Mouse (Mus musculus) heart, postnatal 0 days (tissue): ENCODE results near the gene Shroom1. TPM values are rescaled to one million over a fixed set of nuclear protein-coding genes. Genes with fewer than 3 reads are reported as not detected.

Source experiments
- ATAC-seq: fragments of 200-750 bp; cut with Nextera tagmentation; 2 replicates; pipeline ENCODE4 v1.8.0; 2017; ENCODE audit warnings: low read depth, moderate number of reproducible peaks, moderate library complexity; ENCODE audit not compliant: insufficient read depth
- DNase-seq: peaks from one replicate; pipeline ENCODE4 v3.0.0-alpha.2; 2016; ENCODE audit warnings: low spot score
- H3K27ac ChIP-seq: fragments of 300-500 bp; sonication (generic); 2 replicates; pipeline ENCODE4 v1.5.1; 2014; ENCODE audit warnings: low read depth, mild to moderate bottlenecking
- H3K27me3 ChIP-seq: fragments of 300-500 bp; sonication (generic); 2 replicates; pipeline ENCODE4 v1.6.1; 2014; ENCODE audit warnings: low read length, mixed read lengths; ENCODE audit not compliant: control insufficient read depth, insufficient read depth
- H3K36me3 ChIP-seq: fragments of 300-500 bp; sonication (generic); replicated peaks from 2 replicates; pipeline ENCODE4 v1.6.1; 2014; ENCODE audit warnings: low read length, mixed read lengths; ENCODE audit not compliant: control insufficient read depth, insufficient read depth
- H3K4me1 ChIP-seq: fragments of 300-500 bp; sonication (generic); 2 replicates; pipeline ENCODE4 v1.6.1; 2014; ENCODE audit warnings: antibody characterized with exemption; ENCODE audit not compliant: control insufficient read depth, insufficient read depth
- H3K4me2 ChIP-seq: fragments of 300-500 bp; sonication (generic); 2 replicates; pipeline ENCODE4 v1.6.1; 2014; ENCODE audit warnings: low read depth, mild to moderate bottlenecking, low read length, moderate library complexity
- H3K4me3 ChIP-seq: fragments of 300-500 bp; sonication (generic); 2 replicates; pipeline ENCODE4 v1.5.1; 2014; ENCODE audit warnings: low read depth, low read length
- H3K9ac ChIP-seq: fragments of 300-500 bp; sonication (generic); replicated peaks from 2 replicates; pipeline ENCODE4 v1.6.1; 2014; ENCODE audit warnings: low read depth, low read length, mixed read lengths
- H3K9me3 ChIP-seq: fragments of 300-500 bp; sonication (generic); replicated peaks from 2 replicates; pipeline ENCODE4 v1.6.1; 2016; ENCODE audit warnings: low read length; ENCODE audit not compliant: control insufficient read depth
- CTCF ChIP-seq: IDR thresholded peaks from 2 replicates; pipeline ENCODE4 v1.5.1; 2016; ENCODE audit warnings: antibody characterized with exemption, control low read depth, low read depth
- EP300 ChIP-seq: IDR thresholded peaks from 2 replicates; pipeline ENCODE4 v1.6.1; 2016; ENCODE audit warnings: antibody characterized with exemption, low read depth
- WGBS: fragments of 180-500 bp; shearing (Covaris S2); extraction: QIAGEN DNeasy Blood & Tissue Kit; methylation state at CpG from one replicate; pipeline ENCODE4 v1.1.7; 2014; 5-methylcytosine and 5-hydroxymethylcytosine counted together
- polyA plus RNA-seq: library from polyadenylated mRNA; unstranded; fragments of >200 nt; fragmentation: Nextera tagmentation; extraction: Ambion mirVana; gene quantifications from 2 replicates; pipeline ENCODE4 v1.2.1, GENCODE M21; 2015
- total RNA-seq: library from RNA; depleted of rRNA; stranded (reverse); fragments of >200 nt; gene quantifications from 2 replicates; pipeline ENCODE4 v1.2.3, GENCODE M21; 2014; ENCODE audit warnings: low replicate concordance

Gene Shroom1
- total and polyA plus RNA-seq, 2 experiments from 2014 or later, result 0.40 to 2.9 TPM

- DNase-seq, result no peak
- WGBS, result 8% methylated on average over 28 of the region's 29 CpGs
- peak; percentile 22; the same call in 1 of the 2 replicates for ATAC-seq
Observed at GRCm38 (mm10) chr11:53457372-53457954, 458 bp downstream of the Shroom1 start.

GRCm38 (mm10) chr11:53458996-53459395 is 2.0 kb downstream of the Shroom1 start:
- Histone ChIP-seq H3K9me3 (no peaks in the 10 kb centered on the region), H3K9ac (no peak overlapping the region), H3K36me3 (no peaks in the 10 kb centered on the region), H3K27me3 (peaks cover 27% of the 10 kb centered on the region), H3K4me3 (no peak overlapping the region), H3K4me2 (no peak overlapping the region), H3K27ac (no peak overlapping the region), H3K4me1 (no peaks in the 10 kb centered on the region)
- TF ChIP-seq CTCF, result no peak
- no peak for TF ChIP-seq EP300
- DNase-seq, result no peak
- WGBS, result 72% methylated on average over 3 of the region's 3 CpGs
- ATAC-seq, result no peak

More at GRCm38 (mm10) chr11:53457372-53457954, 458 bp downstream of the Shroom1 start:
- H3K27me3 ChIP-seq, result peaks cover 13% of the 10 kb centered on the region
- no peaks in the 10 kb centered on the region for H3K4me1 ChIP-seq
- H3K9me3 ChIP-seq, result no peaks in the 10 kb centered on the region
- peak overlapping the region; percentile 60 for H3K4me3 ChIP-seq
- peak overlapping the region; percentile 92 for H3K4me2 ChIP-seq
- H3K9ac ChIP-seq, result peak overlapping the region; percentile 27
- H3K27ac ChIP-seq, result no peak overlapping the region
- peak; percentile 9; the same call in 1 of the 2 replicates for TF ChIP-seq CTCF
- no peak for TF ChIP-seq EP300
- H3K36me3 ChIP-seq, result no peaks in the 10 kb centered on the region

GRCm38 (mm10) chr11:53460192-53460591 is 3.2 kb downstream of the Shroom1 start:
- DNase-seq (no peak), ATAC-seq (no peak)
- TF ChIP-seq CTCF, result no peak
- TF ChIP-seq EP300, result no peak
- 45% methylated on average over 3 of the region's 3 CpGs for WGBS
- no peak overlapping the region for H3K4me3 ChIP-seq
- no peak overlapping the region for H3K27ac ChIP-seq
- peaks cover 39% of the 10 kb centered on the region for H3K27me3 ChIP-seq
- H3K36me3 ChIP-seq, result no peaks in the 10 kb centered on the region
- H3K4me2 ChIP-seq, result no peak overlapping the region
- no peaks in the 10 kb centered on the region for H3K9me3 ChIP-seq
- no peaks in the 10 kb centered on the region for H3K4me1 ChIP-seq
- H3K9ac ChIP-seq, result no peak overlapping the region

GRCm38 (mm10) chr11:53461727-53462126 is 4.7 kb downstream of the Shroom1 start:
- no peaks in the 10 kb centered on the region for H3K4me1 ChIP-seq
- peaks cover 52% of the 10 kb centered on the region for H3K27me3 ChIP-seq
- no peak overlapping the region for H3K4me2 ChIP-seq
- no peak overlapping the region for H3K9ac ChIP-seq
- H3K27ac ChIP-seq, result no peak overlapping the region
- TF ChIP-seq EP300 (no peak), CTCF (no peak)
- no peak for ATAC-seq
- H3K9me3 ChIP-seq, result no peaks in the 10 kb centered on the region
- no peaks in the 10 kb centered on the region for H3K36me3 ChIP-seq
- DNase-seq, result no peak
- H3K4me3 ChIP-seq, result no peak overlapping the region
- 51% methylated on average over 5 of the region's 5 CpGs for WGBS

GRCm38 (mm10) chr11:53463551-53464424 is 6.8 kb downstream of the Shroom1 start:
- no peak for DNase-seq
- H3K27me3 ChIP-seq, result peaks cover 53% of the 10 kb centered on the region

More at GRCm38 (mm10) chr11:53463551-53464424, 6.8 kb downstream of the Shroom1 start:
- TF ChIP-seq CTCF, result no peak
- peak overlapping the region; percentile 67 for H3K4me2 ChIP-seq
- no peaks in the 10 kb centered on the region for H3K36me3 ChIP-seq
- H3K9ac ChIP-seq, result peak overlapping the region; percentile 26
- ATAC-seq, result peak; percentile 25; the same call in 1 of the 2 replicates
- 9% methylated on average over 53 of the region's 55 CpGs for WGBS
- no peaks in the 10 kb centered on the region for H3K9me3 ChIP-seq
- H3K4me1 ChIP-seq, result no peaks in the 10 kb centered on the region
- H3K4me3 ChIP-seq, result peak overlapping the region; percentile 37
- no peak overlapping the region for H3K27ac ChIP-seq
